Mouse (Mus musculus) heart, postnatal 0 days (tissue): Measurements from ENCODE around the gene Arhgef40.

Experiments used
- CTCF ChIP-seq: IDR thresholded peaks from 2 replicates; pipeline ENCODE4 v1.5.1; 2016; ENCODE audit warnings: antibody characterized with exemption, control low read depth, low read depth
- EP300 ChIP-seq: IDR thresholded peaks from 2 replicates; pipeline ENCODE4 v1.6.1; 2016; ENCODE audit warnings: antibody characterized with exemption, low read depth

DNA sequence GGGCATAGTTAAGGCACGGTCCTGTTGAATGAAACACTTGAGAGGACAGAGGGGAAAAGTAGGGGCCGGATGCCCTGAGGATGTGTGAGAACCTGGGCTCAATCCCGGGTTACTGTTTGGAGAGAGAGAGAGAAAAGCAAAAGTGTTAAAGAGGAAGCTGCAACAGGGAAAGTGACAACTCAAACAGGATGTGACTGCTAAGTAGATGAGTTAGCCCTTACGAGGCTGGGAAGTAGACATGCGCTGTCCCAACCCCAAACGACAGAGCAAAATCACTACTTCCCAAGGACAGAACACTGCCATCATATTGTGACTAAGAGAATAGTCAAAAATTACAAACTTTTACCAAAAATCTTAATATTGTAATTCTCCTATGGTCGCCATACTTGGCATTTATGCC lies 42.3 kb upstream of the Arhgef40 start:
- TF ChIP-seq CTCF (no peak), EP300 (no peak)
